Mouse (Mus musculus) thymus, postnatal 0 days (tissue): ENCODE measurements around the gene Itpr1. TPM values are rescaled to one million over a fixed set of nuclear protein-coding genes. Genes with fewer than 3 reads are reported as not detected.

ENCODE experiments used
- DNase-seq: peaks from one replicate; pipeline ENCODE4 v3.0.0-alpha.2; 2015; ENCODE audit warnings: low spot score
- polyA plus RNA-seq: library from polyadenylated mRNA; unstranded; fragments of >200 nt; fragmentation: Nextera tagmentation; extraction: Ambion mirVana; gene quantifications from 2 replicates; pipeline ENCODE4 v1.2.1, GENCODE M21; 2015

Itpr1 gene
- polyA plus RNA-seq, 1 experiment from 2014 or later = 18.0 TPM

DNA sequence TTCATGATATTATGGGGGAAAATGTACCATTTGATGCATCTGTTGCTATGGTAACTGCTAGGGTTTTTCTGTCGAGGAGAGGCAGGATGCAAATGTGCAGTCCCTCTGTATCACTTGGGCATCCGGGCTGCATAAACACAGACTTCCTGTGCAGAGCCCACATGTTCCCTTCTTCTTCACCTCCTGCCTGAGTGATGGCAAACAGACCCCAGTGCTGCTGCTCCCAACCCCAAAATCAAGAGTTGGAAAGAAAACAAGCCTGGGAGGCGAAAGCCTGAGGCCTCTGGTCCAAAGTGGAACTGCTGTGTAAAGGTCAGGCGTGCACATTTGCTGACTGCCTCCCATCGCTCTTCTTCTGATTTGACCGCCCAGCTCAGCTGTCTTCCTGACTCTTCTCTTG lies 222.6 kb downstream of the Itpr1 start:
- no peak for DNase-seq

- DNase-seq = no peak
These were observed 223.7 kb downstream of the Itpr1 start for GRCm38 (mm10) chr6:108436608-108437007.

GRCm38 (mm10) chr6:108441290-108441689 lies 228.4 kb downstream of the Itpr1 start:
- DNase-seq = no peak

DNA sequence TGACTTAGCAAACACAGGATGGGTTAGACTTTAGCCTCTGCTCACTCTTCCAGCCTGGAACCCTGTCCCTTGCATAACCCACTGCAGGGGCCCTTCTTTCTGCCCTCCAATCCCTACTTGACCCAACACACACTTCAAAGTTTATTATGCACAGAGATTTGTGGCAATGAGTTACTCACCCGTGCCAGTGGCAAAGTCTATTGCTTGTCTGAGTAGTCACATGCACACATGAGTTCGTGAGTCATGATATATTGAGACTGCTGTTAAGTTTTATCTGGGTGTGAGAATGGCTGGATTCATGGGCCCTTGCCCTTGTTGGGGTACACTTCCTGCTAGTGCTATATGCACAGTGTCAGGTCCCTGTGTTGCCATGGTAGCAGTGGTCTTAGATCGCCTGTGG lies 229.4 kb downstream of the Itpr1 start:
- no peak for DNase-seq

- no peak for DNase-seq
These were observed 231.5 kb downstream of the Itpr1 start for GRCm38 (mm10) chr6:108444435-108444834.

- no peak for DNase-seq
These were observed 232.1 kb downstream of the Itpr1 start for GRCm38 (mm10) chr6:108445006-108445405.

DNA sequence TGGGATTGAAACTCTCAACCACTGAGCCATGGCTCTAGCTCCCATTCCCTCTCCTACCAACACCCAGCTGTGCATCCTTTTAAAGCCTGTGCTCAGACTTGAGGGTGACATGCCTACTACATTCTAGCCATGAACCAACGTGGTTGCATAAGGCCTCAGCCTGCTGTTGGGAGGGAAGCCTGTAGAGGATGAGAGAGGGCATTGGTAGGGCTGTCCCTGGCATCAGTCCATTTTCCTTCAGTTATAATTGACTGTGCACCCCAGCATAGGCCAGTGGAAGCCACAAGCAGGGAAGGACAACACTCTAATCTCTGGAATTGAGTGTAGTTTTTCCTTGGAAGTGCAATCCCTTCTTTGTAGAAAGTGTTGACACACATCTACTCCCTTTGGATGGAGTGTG lies 233.9 kb downstream of the Itpr1 start:
- no peak for DNase-seq

DNA sequence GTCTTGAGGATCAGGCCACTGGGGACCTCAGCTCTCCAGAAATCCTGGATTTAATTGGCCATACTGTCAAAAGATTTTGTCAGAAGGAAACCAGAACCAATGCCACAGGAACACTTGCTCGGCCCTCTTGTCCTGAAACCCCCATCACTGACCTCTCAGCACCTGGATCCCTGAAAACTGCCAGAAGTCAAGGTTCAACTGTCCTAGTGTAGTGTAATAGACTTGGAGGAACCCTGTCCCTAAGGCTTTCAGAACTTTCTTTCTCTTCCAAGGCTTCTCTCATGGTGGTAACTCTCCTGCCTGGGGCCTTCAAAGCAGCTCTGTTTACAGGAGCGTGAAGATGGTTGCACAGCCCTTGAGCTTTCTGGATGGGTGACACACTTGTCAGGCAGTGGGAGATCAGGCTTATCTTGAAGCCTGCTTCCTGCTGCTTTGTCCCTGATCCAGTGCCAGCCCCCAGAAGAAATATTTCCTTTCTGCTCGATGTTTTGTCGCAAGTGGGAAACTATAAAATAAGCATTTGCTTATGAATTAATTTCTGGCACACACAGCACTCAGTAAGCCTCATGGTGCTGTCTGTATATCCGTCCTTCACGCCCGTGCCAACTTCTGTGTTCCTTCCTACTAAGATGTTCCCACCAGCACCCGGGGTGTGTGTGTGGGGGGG lies 234.4 kb downstream of the Itpr1 start:
- DNase-seq = no peak

DNA sequence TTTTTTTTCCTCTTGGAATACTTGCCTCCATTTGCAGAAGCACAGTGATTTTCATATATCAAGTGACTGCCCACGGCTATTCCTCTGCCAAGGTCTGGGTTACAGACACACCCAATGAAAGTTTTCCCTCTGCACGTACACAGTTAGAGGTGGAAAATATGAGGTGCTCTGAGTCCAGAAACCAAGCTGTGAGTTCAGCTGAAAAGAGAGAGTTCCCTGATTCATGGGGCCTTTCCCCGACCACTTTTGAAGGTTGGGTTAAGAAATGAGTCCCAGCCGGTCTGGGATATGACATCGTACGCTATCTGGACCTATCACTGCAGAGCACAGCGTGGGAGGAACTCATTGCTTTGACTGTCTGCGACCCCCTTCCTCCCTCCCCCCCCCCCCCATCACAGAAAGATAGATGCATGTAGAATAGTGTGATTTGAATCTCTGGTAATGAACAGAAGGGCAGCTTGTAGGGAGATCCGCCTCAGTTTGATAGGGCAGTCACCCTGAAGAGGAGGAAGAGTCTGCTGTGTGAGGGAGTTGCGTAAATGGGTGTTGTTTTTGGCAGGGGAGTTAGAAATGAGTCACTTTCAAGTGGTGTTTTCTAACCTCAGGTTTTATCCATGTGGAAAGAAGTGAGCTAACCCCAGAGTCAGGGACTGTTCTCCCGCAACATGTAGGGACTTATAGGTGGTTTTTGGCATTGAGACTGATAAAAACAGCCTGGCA lies 235.3 kb downstream of the Itpr1 start:
- DNase-seq = no peak

GRCm38 (mm10) chr6:108448864-108449263 lies 236.0 kb downstream of the Itpr1 start:
- no peak for DNase-seq

GRCm38 (mm10) chr6:108451536-108451935 lies 238.6 kb downstream of the Itpr1 start:
- DNase-seq = no peak

DNA sequence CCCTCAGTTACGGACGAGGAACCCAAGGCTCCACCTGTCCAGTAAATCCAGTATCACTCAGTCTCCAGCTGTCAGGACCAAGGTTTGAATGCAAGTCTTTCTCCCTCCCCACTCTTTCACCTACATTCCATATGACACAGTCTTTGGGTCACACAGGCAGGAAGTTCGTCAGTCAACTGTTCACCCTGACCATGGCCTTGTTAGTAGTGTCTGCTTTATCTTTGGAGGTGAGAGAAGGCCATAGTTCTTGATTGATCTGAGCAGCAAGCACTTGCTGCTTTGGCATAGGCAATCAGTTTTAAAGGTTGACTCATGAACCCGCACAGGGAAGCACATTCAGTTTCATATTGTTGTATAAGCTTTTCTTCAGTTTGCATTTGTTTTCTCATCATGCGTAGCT lies 240.7 kb downstream of the Itpr1 start:
- DNase-seq = no peak

DNA sequence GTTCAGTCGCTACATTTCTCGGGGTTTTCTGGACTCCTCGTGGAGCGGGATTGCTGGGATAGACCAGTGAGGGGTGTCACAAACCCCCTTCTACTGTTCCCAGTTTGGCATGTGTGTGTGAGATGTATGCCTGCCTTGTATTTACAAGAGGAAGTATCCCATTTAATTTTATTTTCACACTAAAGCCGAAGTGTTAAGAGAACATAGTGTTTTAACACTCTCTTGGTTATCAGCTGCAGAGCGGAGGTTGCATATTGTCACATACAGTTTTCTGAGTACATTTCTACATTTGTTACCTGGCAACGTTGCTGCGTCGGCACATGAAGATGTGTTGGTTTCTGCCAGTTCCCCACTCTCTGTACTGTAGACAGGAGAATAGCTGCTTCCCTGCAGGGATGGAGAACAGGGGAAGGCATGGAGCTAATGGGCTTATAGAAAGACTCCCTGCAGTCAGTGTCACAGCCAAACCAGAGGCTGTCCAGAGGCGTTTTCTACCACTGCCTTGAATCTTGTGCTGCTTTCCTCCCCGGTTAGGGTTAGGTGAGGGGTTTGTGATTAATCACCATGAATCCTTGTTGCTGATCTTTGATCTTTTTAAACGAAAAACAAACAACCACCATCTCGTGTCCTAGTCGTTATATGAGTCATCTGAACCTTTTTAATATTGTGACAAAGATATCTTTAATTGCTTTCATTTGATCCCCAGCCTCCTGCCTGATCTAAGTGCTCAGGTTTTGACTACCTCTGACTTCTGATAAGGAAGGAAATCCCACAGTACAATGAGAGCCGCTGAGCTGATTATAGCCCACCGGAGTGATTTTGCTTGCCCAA lies 241.4 kb downstream of the Itpr1 start:
- DNase-seq = no peak

DNA sequence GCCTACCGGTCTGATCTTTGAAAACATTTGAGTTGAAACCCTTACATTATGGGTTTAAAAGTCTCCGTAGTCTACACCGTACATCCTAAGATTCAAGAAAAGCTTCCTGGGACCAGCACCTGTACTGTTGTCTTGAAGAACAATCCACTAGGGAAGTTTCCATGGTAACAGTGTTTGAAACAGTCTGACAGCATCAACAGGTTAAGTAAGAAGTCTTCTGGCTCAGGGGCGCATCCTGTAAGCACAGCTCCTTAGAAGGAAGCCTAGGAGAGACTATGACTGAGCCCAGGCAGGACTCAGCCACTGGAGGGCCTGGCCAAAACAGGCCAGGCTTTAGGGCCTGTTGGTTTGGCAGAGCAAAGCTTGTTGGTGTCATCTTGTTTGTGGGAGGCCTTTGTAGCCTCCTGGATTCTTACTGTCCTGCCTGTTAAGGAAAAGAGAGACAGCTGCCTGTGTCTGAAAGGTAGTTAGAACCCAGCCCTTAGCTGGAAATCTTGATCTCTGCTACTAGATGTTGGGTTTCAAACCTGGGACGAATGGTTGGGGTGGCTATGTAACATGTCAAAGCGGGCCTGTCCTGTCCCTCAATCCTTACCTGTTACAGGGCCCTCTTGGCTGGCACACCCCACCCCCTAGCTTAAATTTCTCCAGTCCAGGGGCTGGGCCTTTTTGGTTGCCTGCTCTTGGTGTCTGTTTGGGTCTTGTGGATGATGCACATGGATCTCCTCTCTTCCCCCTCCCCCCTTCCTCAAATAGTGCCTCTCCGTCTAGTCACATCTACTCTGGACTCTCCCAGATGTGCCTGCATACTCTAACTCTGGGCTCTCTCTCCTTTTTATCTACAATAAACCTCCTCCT lies 242.3 kb downstream of the Itpr1 start:
- DNase-seq = no peak

DNA sequence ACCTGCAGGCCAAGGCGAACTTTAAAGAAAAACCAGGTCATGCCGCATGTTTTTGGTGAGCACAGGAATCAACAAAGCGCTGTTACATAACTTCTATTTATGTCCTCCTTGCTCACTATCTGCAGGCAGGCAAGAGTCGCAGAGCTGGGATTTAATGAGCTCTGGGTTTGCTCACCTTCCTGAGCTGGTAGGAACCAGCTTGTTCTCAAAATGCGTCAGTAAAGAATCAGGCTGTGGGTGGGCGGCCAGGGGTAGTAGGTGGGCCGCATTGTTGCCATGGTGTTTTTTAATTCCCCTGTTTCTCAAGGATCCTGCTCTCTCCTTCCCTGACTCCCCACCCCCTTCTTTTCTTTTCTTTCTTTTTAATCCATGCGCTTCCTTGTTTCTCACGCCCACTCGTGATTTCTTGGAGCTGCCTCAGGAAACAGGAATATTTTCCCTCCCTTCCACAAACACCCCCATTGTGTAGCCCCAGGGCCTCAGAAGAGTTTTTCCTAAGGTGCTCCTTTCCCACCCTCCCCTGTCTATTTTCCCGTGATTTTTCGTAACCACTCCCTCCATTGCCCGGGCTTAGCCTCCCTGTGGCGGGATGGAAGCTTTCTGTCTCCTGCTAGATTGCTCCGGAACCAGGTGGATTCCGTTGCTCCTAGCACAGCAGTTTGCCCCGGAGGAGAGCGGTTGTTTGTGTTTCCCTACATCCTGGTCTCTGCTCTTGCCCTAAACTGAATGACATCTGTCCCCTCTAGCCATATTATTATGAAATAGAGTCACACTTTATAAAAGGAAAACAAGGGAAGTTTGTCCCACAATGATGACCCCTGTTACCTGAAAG lies 243.6 kb downstream of the Itpr1 start:
- no peak for DNase-seq

- no peak for DNase-seq
These were observed 244.1 kb downstream of the Itpr1 start for GRCm38 (mm10) chr6:108457063-108457405.

GRCm38 (mm10) chr6:108457516-108458181 lies 244.8 kb downstream of the Itpr1 start:
- DNase-seq = no peak

- DNase-seq = no peak
These were observed 245.3 kb downstream of the Itpr1 start for GRCm38 (mm10) chr6:108458182-108458571.

- no peak for DNase-seq
These were observed 245.9 kb downstream of the Itpr1 start for GRCm38 (mm10) chr6:108458826-108459225.
